Mouse (Mus musculus): ENCODE measurements around the gene Serpina1f.

DNA sequence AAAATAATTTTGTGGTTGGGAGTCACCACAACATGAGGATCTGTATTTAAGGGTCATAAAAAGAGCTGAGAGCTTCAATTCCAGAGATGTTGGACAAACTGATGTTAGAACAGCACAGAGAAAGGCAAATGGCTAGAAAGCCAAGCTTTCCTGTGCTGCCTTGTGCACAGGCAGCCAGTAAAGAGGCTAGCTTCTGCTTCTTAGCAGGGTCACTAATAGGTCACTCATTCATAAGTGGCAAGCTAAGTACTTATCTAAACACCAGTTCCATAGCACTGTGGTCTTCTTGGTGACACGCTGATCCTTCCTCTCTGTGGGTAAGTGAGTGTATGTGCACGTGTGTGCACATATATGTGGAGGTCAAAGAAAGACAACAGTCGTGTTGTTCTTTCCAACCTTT is 23.8 kb downstream of the Serpina1f start:
- TF ChIP-seq CTCF (IDR thresholded peaks at IDR 0.05; ENCODE audit: control insufficient read depth, insufficient read depth, low read length) (no peak), POLR2A (IDR thresholded peaks at IDR 0.05; ENCODE audit: borderline replicate concordance, control insufficient read depth, low read depth, low read length) (no peak)
